In the genomic region with DNA sequence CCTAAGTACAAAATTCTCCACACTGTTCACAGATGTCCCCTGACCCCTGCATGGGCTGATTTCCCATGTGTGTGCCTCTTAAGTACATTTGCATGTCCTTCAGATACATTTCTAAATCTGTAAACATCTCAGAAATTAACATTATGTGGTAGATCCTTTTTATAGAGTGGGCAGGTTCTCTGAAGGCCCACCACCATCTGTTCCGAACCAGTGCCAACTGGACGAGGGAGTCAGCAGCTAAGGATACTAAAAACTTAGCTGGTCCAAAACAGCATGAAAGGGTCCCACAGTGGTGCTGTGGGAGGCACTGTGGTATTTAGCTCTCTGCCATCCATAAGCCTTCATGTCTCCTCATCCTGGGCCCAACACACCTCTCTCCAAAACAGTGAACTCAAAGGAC, we compare ENCODE assay signal across 22 mouse cellular contexts. TPM values are rescaled to one million over a fixed set of nuclear protein-coding genes. Genes with fewer than 3 reads are reported as not detected.
DNase-seq lines count a peak whose midpoint lies in the region; ATAC-seq lines count a peak whose summit lies in the region.
"Had no signal": no experiment of that assay in that cellular context is flagged by ENCODE, and none has a peak within 500 bp of the region (broad histone marks: within the 10 kb centered on the region; RNA-seq: fewer than 3 reads in every experiment).

No protein-coding gene starts in this region.

- WGBS in intestine, embryonic 16.5 days = 92% methylated on average over 2 of the region's 2 CpGs

- no peaks in the 10 kb centered on the region for H3K4me1 ChIP-seq in intestine, embryonic 16.5 days (ENCODE audit: control insufficient read depth, insufficient read depth, low read length)
- H3K4me1 ChIP-seq: embryonic facial prominence, embryonic 12.5 days; hindbrain, embryonic 15.5 days; liver, embryonic 13.5 days; midbrain, embryonic 12.5 days had no signal

- ATAC-seq in intestine, embryonic 16.5 days = no peak

- H3K4me2 ChIP-seq in intestine, embryonic 16.5 days (ENCODE audit: low read depth, low read length) = no peak overlapping the region
- H3K4me2 ChIP-seq: embryonic facial prominence, embryonic 12.5 days; forebrain, embryonic 15.5 days; hindbrain, embryonic 15.5 days; limb, embryonic 13.5 days; liver, embryonic 13.5 days; lung, embryonic 14.5 days; midbrain, embryonic 12.5 days; neural tube, embryonic 13.5 days had no signal

- peak; percentile 20 for DNase-seq in layer of hippocampus, adult 9-11 months
- no peak for DNase-seq in layer of hippocampus, postnatal 14 days (ENCODE audit: low spot score in 2 of 2)
- peak; percentile 34 to 49 for DNase-seq in frontal cortex, postnatal 10 days (ENCODE audit: low spot score in 2 of 2)
- peak; percentile 47 to 60 for DNase-seq in left cerebral cortex, postnatal 10 days (ENCODE audit: extremely low spot score in 1 of 2, low spot score in 2 of 2)
- DNase-seq in right cerebral cortex, postnatal 25 days = peak; percentile 75
- DNase-seq in kidney, postnatal 25 days = no peak
- DNase-seq: cerebellum, adult 9-10 months; kidney, adult 11 months; liver, embryonic 13.5 days; thymus, postnatal 36 days had no signal

- no peaks in the 10 kb centered on the region for H3K9me3 ChIP-seq in intestine, embryonic 16.5 days (ENCODE audit: control insufficient read depth, low read length)
- H3K9me3 ChIP-seq: embryonic facial prominence, embryonic 12.5 days; forebrain, embryonic 15.5 days; hindbrain, embryonic 15.5 days; limb, embryonic 13.5 days; liver, embryonic 13.5 days; midbrain, embryonic 12.5 days; neural tube, embryonic 13.5 days had no signal

- intact Hi-C loops in left cerebral cortex, postnatal 10 days (cut with DNase I) = no loop called here

- H3K27ac ChIP-seq in intestine, embryonic 16.5 days (ENCODE audit: low read length) = no peak overlapping the region
- H3K27ac ChIP-seq: embryonic facial prominence, embryonic 12.5 days; forebrain, embryonic 15.5 days; heart, adult 2 months; hindbrain, embryonic 15.5 days; kidney, postnatal 0 days; limb, embryonic 13.5 days; liver, embryonic 13.5 days; midbrain, embryonic 12.5 days; neural tube, embryonic 13.5 days had no signal

- H3K9ac ChIP-seq in intestine, embryonic 16.5 days (ENCODE audit: low read depth, low read length) = no peak overlapping the region
- H3K9ac ChIP-seq: embryonic facial prominence, embryonic 12.5 days; forebrain, embryonic 15.5 days; hindbrain, embryonic 15.5 days; limb, embryonic 13.5 days; liver, embryonic 13.5 days; lung, embryonic 14.5 days; midbrain, embryonic 12.5 days; neural tube, embryonic 13.5 days had no signal

- H3K36me3 ChIP-seq in intestine, embryonic 16.5 days (ENCODE audit: control insufficient read depth, insufficient read depth, low read length) = peaks cover 2% of the 10 kb centered on the region; the same call in 1 of the 2 replicates

- no peaks in the 10 kb centered on the region for H3K27me3 ChIP-seq in intestine, embryonic 16.5 days (replicated peaks; ENCODE audit: control insufficient read depth, insufficient read depth, low read length)
- H3K27me3 ChIP-seq: embryonic facial prominence, embryonic 12.5 days; forebrain, embryonic 15.5 days; hindbrain, embryonic 15.5 days; limb, embryonic 13.5 days; liver, embryonic 13.5 days; midbrain, embryonic 12.5 days; neural tube, embryonic 13.5 days had no signal

- no peak overlapping the region for H3K4me3 ChIP-seq in intestine, embryonic 16.5 days (ENCODE audit: low read length)
- H3K4me3 ChIP-seq: embryonic facial prominence, embryonic 12.5 days; erythroblast, embryonic 14.5 days; forebrain, embryonic 15.5 days; heart, adult 2 months; hindbrain, embryonic 15.5 days; limb, embryonic 13.5 days; liver, embryonic 13.5 days; midbrain, embryonic 12.5 days; neural tube, embryonic 13.5 days had no signal

RNA-seq across cellular contexts. Expression of a gene that starts 19.8 kb away (rescaled TPM):
- total RNA-seq in layer of hippocampus, postnatal 14 days (2021) = 10 to 100 TPM; 40.1 to 40.5 TPM
- 10 to 100 TPM; 40.9 to 42.2 TPM for total RNA-seq in left cerebral cortex, postnatal 10 days (2021)
- 20.4 and 22.4 TPM in 2 replicates for polyA plus RNA-seq in intestine, embryonic 16.5 days (2015; fragmentation: Nextera tagmentation; extraction: Ambion mirVana)

RNA-seq across cellular contexts. Expression of a gene that starts 21.1 kb away (rescaled TPM):
- total RNA-seq in layer of hippocampus, postnatal 14 days (2021) = 10 to 100 TPM; 28.7 to 29.1 TPM
- 10 to 100 TPM; 31.5 to 33.2 TPM for total RNA-seq in left cerebral cortex, postnatal 10 days (2021)
- 72.0 and 78.9 TPM in 2 replicates for polyA plus RNA-seq in intestine, embryonic 16.5 days (2015; fragmentation: Nextera tagmentation; extraction: Ambion mirVana)

RNA-seq across cellular contexts. Expression of a gene that starts 44.0 kb away (rescaled TPM):
- total RNA-seq in layer of hippocampus, postnatal 14 days (2021) = 1 to 10 TPM; 5.2 to 7.3 TPM
- total RNA-seq in left cerebral cortex, postnatal 10 days (2021) = 1 to 10 TPM; 5.2 to 7.3 TPM
- 1.9 and 2.2 TPM in 2 replicates for polyA plus RNA-seq in intestine, embryonic 16.5 days (2015; fragmentation: Nextera tagmentation; extraction: Ambion mirVana)
- polyA plus RNA-seq: C2C12; erythroblast, embryonic 14.5 days had no signal

RNA-seq across cellular contexts. Expression of a gene that starts 44.5 kb away (rescaled TPM):
- total RNA-seq in layer of hippocampus, postnatal 14 days (2021) = 100 to 1,000 TPM; 140 to 147 TPM
- total RNA-seq in left cerebral cortex, postnatal 10 days (2021) = 100 to 1,000 TPM; 132 to 133 TPM
- 29.6 and 33.8 TPM in 2 replicates for polyA plus RNA-seq in intestine, embryonic 16.5 days (2015; fragmentation: Nextera tagmentation; extraction: Ambion mirVana)

RNA-seq across cellular contexts. Expression of a gene that starts 57.2 kb away (rescaled TPM):
- 10 to 100 TPM; 71.9 to 76.9 TPM for total RNA-seq in layer of hippocampus, postnatal 14 days (2021)
- total RNA-seq in left cerebral cortex, postnatal 10 days (2021) = 10 to 100 TPM; 69.9 to 70.2 TPM
- polyA plus RNA-seq in intestine, embryonic 16.5 days (2015; fragmentation: Nextera tagmentation; extraction: Ambion mirVana) = 102 and 107 TPM in 2 replicates

Comparison
In these comparisons a context has a peak if more than half of its experiments do, and no peak if none do; other contexts are left out.
1. DNase-seq: peak in layer of hippocampus, adult 9-11 months (single experiment), frontal cortex, postnatal 10 days (2 of 2), left cerebral cortex, postnatal 10 days (2 of 2) and right cerebral cortex, postnatal 25 days (single experiment); none in layer of hippocampus, postnatal 14 days (0 of 2) and kidney, postnatal 25 days (0 of 2).